Mouse (Mus musculus): ENCODE measurements around the gene 2210408I21Rik.

GRCm38 (mm10) chr13:77548750-77549149 lies 413.4 kb downstream of the 2210408I21Rik start:
- TF ChIP-seq FLI1 (IDR thresholded peaks at IDR 0.05; ENCODE audit: low read length): no peak
- no peak for TF ChIP-seq GATA1 (IDR thresholded peaks at IDR 0.05; ENCODE audit: borderline replicate concordance, low read length)
